Mouse (Mus musculus) lung, embryonic 15.5 days (tissue): ENCODE results near the gene 4930452B06Rik. TPM values are rescaled to one million over a fixed set of nuclear protein-coding genes. Genes with fewer than 3 reads are reported as not detected.

Source experiments
- ATAC-seq: fragments of 200-750 bp; cut with Nextera tagmentation; 2 replicates; pipeline ENCODE4 v1.8.0; 2017; ENCODE audit warnings: moderate number of reproducible peaks, borderline replicate concordance; ENCODE audit not compliant: low FRiP score, low TSS enrichment; ENCODE audit errors: extremely low read depth
- H3K27ac ChIP-seq: fragments of 300-500 bp; sonication (generic); 2 replicates; pipeline ENCODE4 v1.5.1; 2015; ENCODE audit warnings: moderate library complexity, mild to moderate bottlenecking, inconsistent platforms
- H3K27me3 ChIP-seq: fragments of 300-500 bp; sonication (generic); 2 replicates; pipeline ENCODE4 v1.6.1; 2015; ENCODE audit warnings: inconsistent platforms
- H3K36me3 ChIP-seq: fragments of 300-500 bp; sonication (generic); 2 replicates; pipeline ENCODE4 v1.6.1; 2015; ENCODE audit warnings: inconsistent platforms
- H3K4me1 ChIP-seq: fragments of 300-500 bp; sonication (generic); 2 replicates; pipeline ENCODE4 v1.6.1; 2015; ENCODE audit warnings: inconsistent platforms
- H3K4me2 ChIP-seq: fragments of 300-500 bp; sonication (generic); 2 replicates; pipeline ENCODE4 v1.6.1; 2015; ENCODE audit warnings: inconsistent platforms, mild to moderate bottlenecking, moderate library complexity
- H3K4me3 ChIP-seq: fragments of 300-500 bp; sonication (generic); 2 replicates; pipeline ENCODE4 v1.5.1; 2015; ENCODE audit warnings: mild to moderate bottlenecking, inconsistent platforms
- H3K9ac ChIP-seq: fragments of 300-500 bp; sonication (generic); 2 replicates; pipeline ENCODE4 v1.6.1; 2015; ENCODE audit warnings: inconsistent platforms
- H3K9me3 ChIP-seq: fragments of 300-500 bp; sonication (generic); 2 replicates; pipeline ENCODE4 v1.6.1; 2016; ENCODE audit warnings: inconsistent platforms
- WGBS: fragments of 180-500 bp; shearing (Covaris S2); methylation state at CpG from one replicate; pipeline ENCODE4 v1.1.7; 2015; 5-methylcytosine and 5-hydroxymethylcytosine counted together
- polyA plus RNA-seq: library from polyadenylated mRNA; unstranded; fragments of >200 nt; fragmentation: Nextera tagmentation; extraction: Ambion mirVana; gene quantifications from 2 replicates; pipeline ENCODE4 v1.2.1, GENCODE M21; 2015

The 4930452B06Rik gene
- polyA plus RNA-seq, 1 experiment from 2014 or later = 13.1 TPM

DNA sequence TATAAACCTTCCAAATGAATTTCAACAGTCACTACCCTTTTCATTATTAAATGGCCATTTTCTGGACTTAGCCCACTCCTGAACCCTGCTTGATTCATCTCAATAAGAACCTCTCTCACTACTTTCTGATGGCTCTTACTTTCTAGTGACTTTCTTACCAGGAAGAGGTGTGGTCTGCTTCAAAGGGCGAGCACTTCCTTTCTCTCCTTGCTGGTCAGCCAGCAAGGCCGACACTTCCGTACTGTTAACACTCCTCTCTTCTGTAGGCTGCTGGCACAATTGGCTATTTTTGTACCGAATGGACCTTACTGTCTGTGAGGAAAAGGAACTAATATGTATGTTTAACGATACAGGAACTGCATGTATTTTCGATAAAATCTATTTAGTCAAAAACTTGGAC, 148.4 kb downstream of the 4930452B06Rik start:
- Histone ChIP-seq H3K4me3 (no peak overlapping the region), H3K9me3 (no peaks in the 10 kb centered on the region), H3K4me1 (no peaks in the 10 kb centered on the region), H3K36me3 (no peaks in the 10 kb centered on the region), H3K4me2 (no peak overlapping the region), H3K9ac (no peak overlapping the region), H3K27ac (peak overlapping the region; percentile 50), H3K27me3 (no peaks in the 10 kb centered on the region)
- WGBS = 56% methylated on average over 6 of the region's 6 CpGs
- ATAC-seq = no peak

DNA sequence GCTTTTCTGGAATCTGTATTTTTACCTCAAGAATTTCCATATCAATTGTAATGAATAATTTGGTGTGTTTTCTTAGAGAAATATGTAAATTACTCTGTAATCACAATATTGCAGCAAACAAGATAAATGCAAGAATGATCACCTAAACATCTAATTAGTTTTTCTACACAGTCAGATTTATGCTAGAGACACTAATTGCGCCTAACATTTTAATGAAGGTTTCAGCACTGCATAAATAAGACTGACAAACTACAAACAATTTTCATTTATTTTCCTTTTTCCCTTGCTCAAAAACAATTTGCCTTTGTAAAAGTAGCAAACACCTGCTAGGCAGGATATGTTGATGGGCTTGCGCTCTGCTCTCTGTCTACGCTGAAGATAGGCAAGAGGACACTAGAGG, 152.0 kb downstream of the 4930452B06Rik start:
- H3K4me2 ChIP-seq = no peak overlapping the region
- WGBS = 97% methylated on average over 3 of the region's 3 CpGs
- H3K27ac ChIP-seq = no peak overlapping the region
- no peak for ATAC-seq
- H3K4me1 ChIP-seq = no peaks in the 10 kb centered on the region
- no peaks in the 10 kb centered on the region for H3K36me3 ChIP-seq
- H3K4me3 ChIP-seq = no peak overlapping the region
- H3K27me3 ChIP-seq = no peaks in the 10 kb centered on the region
- no peak overlapping the region for H3K9ac ChIP-seq
- H3K9me3 ChIP-seq = no peaks in the 10 kb centered on the region

DNA sequence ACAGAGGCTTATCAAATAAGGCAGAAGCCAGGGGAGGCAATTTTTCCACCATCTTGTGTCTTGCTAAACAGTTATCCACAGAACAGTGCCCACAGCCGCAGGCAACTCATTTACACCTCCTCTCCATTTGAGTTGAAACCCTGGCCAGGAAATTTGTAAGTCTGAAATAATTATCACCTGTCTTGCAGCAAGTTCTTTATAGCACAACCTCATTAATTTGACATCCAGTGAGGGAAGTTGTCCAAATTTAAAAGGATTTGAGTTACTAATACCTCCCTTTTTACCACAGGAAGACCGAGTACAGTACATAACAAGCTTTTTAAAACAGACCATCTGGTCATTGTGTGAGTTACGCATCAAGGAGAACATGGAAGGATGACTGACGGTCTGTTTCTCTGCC, 154.8 kb downstream of the 4930452B06Rik start:
- Histone ChIP-seq H3K4me2 (no peak overlapping the region), H3K4me1 (no peaks in the 10 kb centered on the region), H3K9me3 (no peaks in the 10 kb centered on the region), H3K36me3 (no peaks in the 10 kb centered on the region), H3K4me3 (no peak overlapping the region), H3K27ac (no peak overlapping the region), H3K9ac (no peak overlapping the region), H3K27me3 (no peaks in the 10 kb centered on the region)
- 70% methylated on average over 4 of the region's 4 CpGs for WGBS
- no peak for ATAC-seq

DNA sequence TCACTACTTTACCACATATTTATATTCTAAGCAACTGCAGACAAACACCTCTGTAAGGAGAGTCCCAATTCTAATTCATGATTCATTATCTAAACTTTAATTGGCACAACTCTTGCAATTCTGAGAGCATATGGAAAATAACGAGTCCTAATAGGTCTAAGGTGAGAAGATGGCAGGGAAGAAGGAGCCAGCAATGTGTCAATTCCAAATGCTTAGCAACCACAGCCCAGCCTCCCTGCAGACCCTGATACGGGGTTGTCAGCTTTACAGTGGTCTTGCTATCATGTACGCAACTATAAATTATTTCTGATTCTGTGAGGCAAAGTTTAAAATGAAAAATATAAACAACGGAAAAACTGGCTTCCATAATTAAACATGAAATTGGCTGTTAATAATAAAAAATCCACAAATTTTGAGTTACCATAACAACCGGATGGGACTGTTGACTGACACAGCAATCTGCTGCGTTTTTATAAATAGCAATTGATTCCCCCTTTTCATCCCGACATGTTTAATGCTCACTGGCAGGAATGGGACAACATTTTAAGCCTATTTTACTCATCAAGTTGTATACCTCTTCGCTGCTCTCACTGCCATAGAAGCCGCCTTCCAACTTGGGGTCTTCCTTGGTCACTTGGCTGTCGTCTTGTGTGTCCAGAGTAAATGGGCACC, 155.6 kb downstream of the 4930452B06Rik start:
- no peaks in the 10 kb centered on the region for H3K4me1 ChIP-seq
- 81% methylated on average over 10 of the region's 10 CpGs for WGBS
- no peak overlapping the region for H3K4me2 ChIP-seq
- no peaks in the 10 kb centered on the region for H3K9me3 ChIP-seq
- H3K27me3 ChIP-seq = no peaks in the 10 kb centered on the region
- ATAC-seq = no peak
- H3K4me3 ChIP-seq = no peak overlapping the region
- H3K9ac ChIP-seq = no peak overlapping the region
- H3K36me3 ChIP-seq = no peaks in the 10 kb centered on the region
- H3K27ac ChIP-seq = no peak overlapping the region

DNA sequence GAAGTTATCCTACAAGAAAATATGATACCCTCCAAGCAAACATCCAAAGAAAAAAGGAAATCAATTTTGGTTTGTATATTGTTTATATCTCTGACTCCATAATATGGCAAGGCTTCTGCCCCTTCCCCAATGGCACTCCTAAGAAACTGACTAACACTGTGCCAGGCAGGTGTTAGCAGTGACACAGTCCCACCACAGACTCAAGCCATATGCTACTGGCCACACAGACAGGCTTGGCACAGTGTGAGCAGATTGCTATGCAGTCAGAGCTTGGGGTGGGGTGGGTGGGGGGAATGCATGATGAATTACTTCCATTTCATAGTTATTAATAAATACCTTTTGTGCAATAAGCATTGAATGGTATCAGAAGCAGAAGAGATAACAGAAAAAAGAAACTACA, 157.4 kb downstream of the 4930452B06Rik start:
- no peaks in the 10 kb centered on the region for H3K9me3 ChIP-seq
- no peak overlapping the region for H3K4me3 ChIP-seq
- ATAC-seq = no peak
- no peaks in the 10 kb centered on the region for H3K36me3 ChIP-seq
- H3K9ac ChIP-seq = no peak overlapping the region
- no peaks in the 10 kb centered on the region for H3K4me1 ChIP-seq
- H3K27me3 ChIP-seq = no peaks in the 10 kb centered on the region
- H3K4me2 ChIP-seq = no peak overlapping the region
- no peak overlapping the region for H3K27ac ChIP-seq

DNA sequence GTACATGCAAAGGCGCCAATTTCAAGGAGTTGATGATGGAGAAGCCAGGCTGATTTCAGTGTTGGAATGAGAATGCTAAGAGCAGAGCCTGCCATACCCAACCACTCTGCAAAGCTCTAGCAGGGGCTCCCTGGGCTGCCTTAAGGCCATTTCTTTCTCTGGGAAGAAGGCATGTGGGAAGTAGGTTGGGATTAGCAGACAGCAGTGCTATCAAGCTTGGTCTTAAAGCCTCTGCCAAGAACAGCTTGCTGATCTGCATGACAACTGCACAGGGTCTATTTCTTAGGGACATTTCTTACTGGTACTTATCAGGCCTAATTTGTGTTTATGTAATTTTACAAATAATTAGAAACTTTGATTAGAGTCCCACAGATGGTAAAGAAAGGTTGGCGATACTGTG, 161.8 kb downstream of the 4930452B06Rik start:
- Histone ChIP-seq H3K9me3 (no peaks in the 10 kb centered on the region), H3K4me1 (no peaks in the 10 kb centered on the region), H3K27ac (no peak overlapping the region), H3K27me3 (no peaks in the 10 kb centered on the region), H3K9ac (no peak overlapping the region), H3K4me3 (no peak overlapping the region), H3K36me3 (no peaks in the 10 kb centered on the region), H3K4me2 (no peak overlapping the region)
- WGBS = 91% methylated on average over 2 of the region's 2 CpGs
- no peak for ATAC-seq

DNA sequence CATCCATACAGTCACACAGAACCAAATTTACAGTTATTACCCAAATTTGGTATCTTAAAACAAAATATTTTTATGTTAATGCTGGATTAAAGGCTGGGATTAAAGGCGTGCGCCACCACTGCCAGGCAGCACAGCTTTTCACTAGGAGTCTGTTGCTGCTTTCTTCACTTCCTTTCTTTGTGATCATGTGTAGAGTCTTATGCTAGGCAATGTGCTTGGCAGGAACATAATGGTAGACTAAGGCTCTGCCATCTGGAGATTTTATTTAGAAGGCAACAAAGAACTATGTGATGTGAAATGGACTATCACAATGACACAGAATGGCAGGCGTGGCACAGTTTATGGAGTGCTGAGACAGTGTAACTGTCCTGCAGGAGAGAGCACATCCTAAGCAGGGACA, 162.7 kb downstream of the 4930452B06Rik start:
- Histone ChIP-seq H3K4me3 (no peak overlapping the region), H3K27ac (no peak overlapping the region), H3K9ac (no peak overlapping the region), H3K36me3 (no peaks in the 10 kb centered on the region), H3K27me3 (no peaks in the 10 kb centered on the region), H3K4me1 (no peaks in the 10 kb centered on the region), H3K4me2 (no peak overlapping the region), H3K9me3 (no peaks in the 10 kb centered on the region)
- no peak for ATAC-seq
- 94% methylated on average over 3 of the region's 3 CpGs for WGBS

DNA sequence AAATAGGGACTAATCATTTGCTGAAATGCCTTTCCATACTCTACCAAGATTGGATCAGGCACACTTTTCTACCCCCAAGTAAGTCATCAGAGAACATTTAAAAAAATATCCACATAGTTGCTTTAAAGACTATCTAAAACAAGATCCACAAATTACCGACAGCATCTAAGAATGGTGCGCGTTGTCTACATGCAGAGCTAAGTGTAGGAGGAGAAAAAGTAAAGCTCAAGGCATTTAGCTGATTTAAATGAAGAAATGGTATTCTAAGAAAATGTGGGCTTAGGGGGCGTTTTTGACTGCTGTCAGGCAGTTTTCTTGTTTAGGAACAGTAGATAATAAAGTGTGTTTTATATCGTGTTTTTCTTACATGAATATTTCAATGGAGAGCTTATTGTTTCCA, 163.5 kb downstream of the 4930452B06Rik start:
- no peak for ATAC-seq
- Histone ChIP-seq H3K4me2 (no peak overlapping the region), H3K9me3 (no peaks in the 10 kb centered on the region), H3K4me3 (no peak overlapping the region), H3K36me3 (no peaks in the 10 kb centered on the region), H3K9ac (no peak overlapping the region), H3K27ac (no peak overlapping the region), H3K27me3 (no peaks in the 10 kb centered on the region), H3K4me1 (no peaks in the 10 kb centered on the region)
- 87% methylated on average over 5 of the region's 5 CpGs for WGBS

DNA sequence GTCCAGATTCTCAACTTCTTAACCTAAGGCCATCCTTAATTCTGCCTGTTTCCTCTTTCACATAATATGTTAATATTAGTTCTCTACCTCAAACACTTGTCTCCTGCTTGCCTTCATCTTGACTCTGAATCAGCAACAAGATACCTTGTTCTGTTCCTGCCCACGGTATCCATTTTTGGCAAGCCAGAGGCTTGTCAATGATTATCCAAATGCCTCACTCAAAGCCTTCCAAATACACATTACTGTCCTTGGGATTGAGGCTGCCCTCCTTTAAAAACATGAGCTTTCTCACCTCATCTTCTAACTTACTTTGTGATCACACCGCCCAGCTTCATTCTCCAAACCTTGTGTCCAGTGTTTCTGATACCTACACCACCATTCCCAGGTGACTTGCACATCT, 170.3 kb downstream of the 4930452B06Rik start:
- Histone ChIP-seq H3K36me3 (no peaks in the 10 kb centered on the region), H3K4me2 (no peak overlapping the region), H3K9ac (no peak overlapping the region), H3K27ac (no peak overlapping the region), H3K9me3 (no peaks in the 10 kb centered on the region), H3K4me1 (no peaks in the 10 kb centered on the region), H3K27me3 (no peaks in the 10 kb centered on the region), H3K4me3 (no peak overlapping the region)
- 79% methylated on average over 2 of the region's 2 CpGs for WGBS
- no peak for ATAC-seq

DNA sequence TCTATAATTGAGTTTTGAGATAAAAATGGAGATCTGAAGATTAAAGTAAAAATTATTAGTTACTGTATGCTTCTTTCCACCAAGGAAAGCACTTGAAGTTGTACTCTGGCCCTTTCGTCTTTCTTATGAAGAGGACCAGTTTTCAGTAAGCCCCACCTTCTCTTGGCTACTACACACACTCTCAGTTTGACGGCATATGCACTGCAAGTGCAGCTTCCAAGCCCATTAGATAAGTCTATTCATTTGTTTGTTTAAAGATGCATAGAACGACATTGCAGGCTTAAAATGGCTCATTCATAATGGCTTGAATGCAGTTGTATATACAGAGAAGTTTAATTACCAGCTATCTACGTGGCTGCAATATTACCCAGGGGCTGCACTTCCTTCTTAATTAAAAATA, 171.1 kb downstream of the 4930452B06Rik start:
- no peak overlapping the region for H3K4me2 ChIP-seq
- no peaks in the 10 kb centered on the region for H3K4me1 ChIP-seq
- WGBS = 38% methylated on average over 4 of the region's 4 CpGs
- H3K9me3 ChIP-seq = no peaks in the 10 kb centered on the region
- no peaks in the 10 kb centered on the region for H3K36me3 ChIP-seq
- ATAC-seq = no peak
- no peak overlapping the region for H3K9ac ChIP-seq
- no peak overlapping the region for H3K4me3 ChIP-seq
- no peak overlapping the region for H3K27ac ChIP-seq
- no peaks in the 10 kb centered on the region for H3K27me3 ChIP-seq

DNA sequence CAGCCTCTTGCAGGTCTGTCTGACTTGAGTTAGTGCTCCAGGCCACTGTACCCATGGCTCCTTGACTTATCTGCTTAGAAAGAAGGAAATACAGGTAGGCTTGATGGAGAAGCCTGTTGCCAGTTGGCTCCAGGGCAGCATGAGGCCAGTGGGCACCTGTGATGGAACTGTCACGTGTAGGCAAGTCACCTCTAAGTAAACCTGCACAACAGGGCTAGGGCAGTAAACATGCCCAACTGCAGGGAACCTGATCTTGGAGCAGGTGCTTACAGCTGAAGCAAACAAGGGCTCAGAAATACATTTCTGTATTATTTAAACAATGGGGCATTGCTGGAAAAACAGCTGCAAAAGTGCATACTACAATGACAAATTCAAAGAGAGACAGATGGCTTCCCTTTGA, 171.8 kb downstream of the 4930452B06Rik start:
- 54% methylated on average over 1 of the region's 1 CpGs for WGBS
- H3K4me1 ChIP-seq = no peaks in the 10 kb centered on the region
- H3K4me3 ChIP-seq = no peak overlapping the region
- no peak overlapping the region for H3K9ac ChIP-seq
- H3K4me2 ChIP-seq = no peak overlapping the region
- no peaks in the 10 kb centered on the region for H3K27me3 ChIP-seq
- ATAC-seq = no peak
- no peaks in the 10 kb centered on the region for H3K9me3 ChIP-seq
- no peaks in the 10 kb centered on the region for H3K36me3 ChIP-seq
- no peak overlapping the region for H3K27ac ChIP-seq

DNA sequence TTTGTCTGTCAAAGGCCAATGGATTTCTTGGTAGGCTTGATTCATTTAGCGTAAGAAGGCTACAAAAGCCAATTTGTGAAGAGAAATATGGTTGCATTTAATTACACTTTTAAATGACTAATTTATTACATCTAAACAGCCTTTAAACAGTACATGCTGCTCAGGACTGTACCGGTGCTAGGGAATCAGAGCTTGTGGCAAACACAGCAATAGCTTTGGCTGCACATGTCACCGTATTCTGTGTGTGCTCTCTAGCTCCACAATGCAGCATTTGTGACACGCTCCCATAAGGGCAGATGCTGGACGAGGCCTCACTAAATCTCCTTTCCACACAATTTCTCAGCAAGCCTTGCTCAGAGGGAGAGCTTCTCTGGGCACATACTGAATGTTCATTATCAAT, 187.9 kb downstream of the 4930452B06Rik start:
- no peak overlapping the region for H3K4me2 ChIP-seq
- no peak overlapping the region for H3K4me3 ChIP-seq
- no peak for ATAC-seq

DNA sequence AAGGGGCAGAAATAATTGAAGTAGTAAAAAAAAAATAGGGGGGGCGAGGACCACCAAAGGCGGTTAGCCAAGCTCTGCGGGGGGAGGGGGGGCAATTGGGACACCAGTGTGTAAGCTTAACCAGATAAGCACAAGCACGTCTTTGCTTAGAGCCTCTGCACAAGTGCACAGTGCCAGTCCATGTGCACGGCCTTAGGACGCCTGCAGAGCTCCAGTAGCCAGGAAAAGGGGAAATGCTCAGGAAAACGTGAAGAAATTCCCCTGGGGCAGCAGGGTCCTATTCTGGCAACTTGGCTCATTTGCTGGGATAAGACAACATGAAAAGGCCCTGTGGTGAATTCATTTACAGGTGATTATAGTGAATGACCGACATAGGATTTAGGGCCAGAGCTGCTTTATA, 188.7 kb downstream of the 4930452B06Rik start:
- Histone ChIP-seq H3K27ac (no peak overlapping the region), H3K36me3 (no peaks in the 10 kb centered on the region), H3K4me1 (no peaks in the 10 kb centered on the region), H3K9me3 (no peaks in the 10 kb centered on the region), H3K27me3 (no peaks in the 10 kb centered on the region), H3K4me2 (no peak overlapping the region), H3K9ac (no peak overlapping the region), H3K4me3 (no peak overlapping the region)
- 79% methylated on average over 8 of the region's 8 CpGs for WGBS
- no peak for ATAC-seq

More for the DNA sequence above, 187.9 kb downstream of the 4930452B06Rik start:
- Histone ChIP-seq H3K9ac (no peak overlapping the region), H3K4me1 (no peaks in the 10 kb centered on the region), H3K27me3 (no peaks in the 10 kb centered on the region), H3K9me3 (no peaks in the 10 kb centered on the region), H3K36me3 (no peaks in the 10 kb centered on the region), H3K27ac (no peak overlapping the region)
- 78% methylated on average over 5 of the region's 5 CpGs for WGBS
